Mouse (Mus musculus) forebrain, embryonic 13.5 days (tissue): ENCODE measurements around the gene 4931408C20Rik. TPM values are rescaled to one million over a fixed set of nuclear protein-coding genes. Genes with fewer than 3 reads are reported as not detected.

Experiments used
- ATAC-seq: fragments of 200-750 bp; cut with Nextera tagmentation; 2 replicates; pipeline ENCODE4 v1.8.0; 2017
- H3K27ac ChIP-seq: fragments of 300-500 bp; sonication (generic); 2 replicates; pipeline ENCODE4 v1.5.1; 2015; ENCODE audit warnings: inconsistent platforms, mild to moderate bottlenecking, moderate library complexity
- H3K27me3 ChIP-seq: fragments of 300-500 bp; sonication (generic); 2 replicates; pipeline ENCODE4 v1.6.1; 2015; ENCODE audit warnings: mild to moderate bottlenecking, inconsistent platforms
- H3K36me3 ChIP-seq: fragments of 300-500 bp; sonication (generic); 2 replicates; pipeline ENCODE4 v1.6.1; 2015; ENCODE audit warnings: mild to moderate bottlenecking, inconsistent platforms; ENCODE audit not compliant: poor library complexity, severe bottlenecking
- H3K4me1 ChIP-seq: fragments of 300-500 bp; sonication (generic); 2 replicates; pipeline ENCODE4 v1.6.1; 2015; ENCODE audit warnings: inconsistent platforms
- H3K4me2 ChIP-seq: fragments of 300-500 bp; sonication (generic); 2 replicates; pipeline ENCODE4 v1.6.1; 2015; ENCODE audit warnings: inconsistent platforms, mild to moderate bottlenecking, moderate library complexity
- H3K4me3 ChIP-seq: fragments of 300-500 bp; sonication (generic); 2 replicates; pipeline ENCODE4 v1.5.1; 2015; ENCODE audit warnings: mild to moderate bottlenecking, inconsistent platforms
- H3K9ac ChIP-seq: fragments of 300-500 bp; sonication (generic); 2 replicates; pipeline ENCODE4 v1.6.1; 2015; ENCODE audit warnings: mild to moderate bottlenecking, inconsistent platforms
- H3K9me3 ChIP-seq: fragments of 300-500 bp; sonication (generic); replicated peaks from 2 replicates; pipeline ENCODE4 v1.6.1; 2016; ENCODE audit warnings: inconsistent platforms
- WGBS: fragments of 180-500 bp; shearing (Covaris S2); methylation state at CpG from one replicate; pipeline ENCODE4 v1.1.7; 2015; 5-methylcytosine and 5-hydroxymethylcytosine counted together
- polyA plus RNA-seq: library from polyadenylated mRNA; unstranded; fragments of >200 nt; fragmentation: Nextera tagmentation; extraction: Ambion mirVana; gene quantifications from 2 replicates; pipeline ENCODE4 v1.2.1, GENCODE M21; 2015

The 4931408C20Rik gene
- polyA plus RNA-seq = not detected in 2 replicates

DNA sequence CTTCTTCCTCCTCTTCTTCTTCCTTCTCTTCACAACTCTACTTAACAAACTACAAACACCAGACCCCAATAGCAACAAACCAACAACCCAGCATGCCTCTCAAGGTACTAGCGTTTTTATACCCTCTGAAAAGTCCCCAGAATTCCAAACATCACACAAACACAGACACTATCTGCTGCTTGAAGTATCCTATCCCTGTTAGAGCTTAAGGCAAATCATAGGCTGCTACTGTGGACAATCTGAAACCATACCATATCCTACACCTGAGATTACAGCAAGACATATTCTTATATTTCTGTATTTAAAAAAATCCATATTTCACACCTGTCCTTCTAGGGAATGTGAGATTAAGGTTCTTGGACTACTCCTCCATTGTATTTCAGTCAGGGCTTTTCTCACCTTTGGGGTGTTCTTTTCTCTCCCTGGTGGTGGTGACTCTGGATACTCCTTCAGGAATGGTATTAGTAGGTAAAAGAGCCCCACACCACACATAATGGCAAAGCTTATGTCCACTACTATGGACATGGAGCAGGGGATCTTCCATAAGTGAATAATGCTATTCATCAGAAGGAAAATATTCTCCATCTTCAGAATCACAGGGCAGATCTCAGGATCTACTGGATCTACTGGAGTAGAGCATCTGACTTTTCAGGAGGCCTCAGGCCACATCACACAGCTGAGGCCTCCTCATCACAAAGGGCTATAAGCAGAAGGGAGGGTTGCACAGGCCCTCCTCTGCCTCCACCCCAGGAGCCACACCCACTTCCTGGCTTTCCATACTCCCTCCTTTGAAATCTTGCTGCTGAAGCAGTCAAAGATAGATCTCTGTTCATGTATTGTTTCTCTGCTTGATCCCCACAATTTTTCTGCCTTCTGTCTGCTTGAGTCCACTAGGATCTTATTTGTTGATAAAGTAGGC lies at the start of gene 4931408C20Rik:
TSS of gene 4931408C20Rik (minus strand) at position 619 of the 919 bp plus-strand sequence.
- no peak within 1 kb of the TSS for H3K9ac ChIP-seq
- H3K4me3 ChIP-seq = no peak within 1 kb of the TSS
- WGBS = 54% methylated on average over 1 of the region's 1 CpGs
- H3K36me3 ChIP-seq = no peaks in the 10 kb centered on the region
- no peaks in the 10 kb centered on the region for H3K9me3 ChIP-seq
- H3K4me1 ChIP-seq = no peaks in the 10 kb centered on the region
- ATAC-seq = peak; percentile 85
- H3K27me3 ChIP-seq = no peaks in the 10 kb centered on the region
- no peak within 1 kb of the TSS for H3K27ac ChIP-seq
- no peak within 1 kb of the TSS for H3K4me2 ChIP-seq

GRCm38 (mm10) chr1:26687926-26688325 lies 666 bp upstream of the 4931408C20Rik start:
- H3K27ac ChIP-seq = no peak overlapping the region
- no peak overlapping the region for H3K4me2 ChIP-seq
- H3K9ac ChIP-seq = no peak overlapping the region
- H3K4me3 ChIP-seq = no peak overlapping the region
- H3K4me1 ChIP-seq = no peaks in the 10 kb centered on the region
- H3K36me3 ChIP-seq = no peaks in the 10 kb centered on the region
- H3K27me3 ChIP-seq = no peaks in the 10 kb centered on the region
- WGBS = 71% methylated on average over 1 of the region's 1 CpGs
- no peaks in the 10 kb centered on the region for H3K9me3 ChIP-seq
- peak; percentile 79 for ATAC-seq

DNA sequence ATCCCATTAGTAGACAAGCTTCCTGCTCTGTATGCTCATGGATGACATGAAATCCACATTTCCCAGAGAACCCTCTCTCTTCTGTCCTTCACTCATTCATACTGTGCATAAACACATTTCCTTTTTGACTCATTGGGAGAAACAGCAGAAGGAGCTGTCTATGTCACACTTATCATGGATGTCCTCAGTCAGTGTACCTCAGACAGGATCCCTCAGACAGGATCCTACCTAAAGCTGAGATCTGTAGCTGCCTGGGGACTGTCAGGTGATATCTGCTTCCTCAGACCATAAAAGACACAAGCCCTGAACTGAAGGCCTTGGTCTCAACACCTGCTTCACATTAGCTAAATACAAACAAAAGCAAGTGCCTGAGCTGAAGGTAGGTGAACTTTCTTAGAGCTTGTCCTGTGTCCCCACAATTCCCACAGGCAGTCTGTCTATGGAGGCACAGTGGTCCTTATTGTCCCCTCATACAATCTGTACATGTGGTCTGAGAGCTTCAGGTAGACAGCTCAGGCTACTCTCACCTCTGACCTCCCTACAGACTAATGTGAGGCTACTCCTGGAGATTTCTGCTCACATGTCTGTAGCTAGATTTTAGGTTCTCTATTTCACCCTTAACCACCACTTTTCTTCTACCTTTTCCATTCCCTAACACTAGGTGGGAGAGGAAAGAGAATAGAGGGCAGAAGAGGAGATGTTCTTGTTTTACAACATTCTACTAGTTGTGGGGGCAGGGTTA lies 1.1 kb downstream of the 4931408C20Rik start:
- no peak overlapping the region for H3K27ac ChIP-seq

GRCm38 (mm10) chr1:26685383-26685782 lies 1.9 kb downstream of the 4931408C20Rik start:
- WGBS = 88% methylated on average over 3 of the region's 3 CpGs
- Histone ChIP-seq H3K4me2 (no peak overlapping the region), H3K4me1 (no peaks in the 10 kb centered on the region), H3K9ac (no peak overlapping the region), H3K36me3 (no peaks in the 10 kb centered on the region), H3K9me3 (no peaks in the 10 kb centered on the region), H3K4me3 (no peak overlapping the region), H3K27me3 (no peaks in the 10 kb centered on the region), H3K27ac (no peak overlapping the region)
- no peak for ATAC-seq

More for the DNA sequence above, 1.1 kb downstream of the 4931408C20Rik start:
- H3K36me3 ChIP-seq = no peaks in the 10 kb centered on the region
- no peak overlapping the region for H3K4me2 ChIP-seq
- no peaks in the 10 kb centered on the region for H3K9me3 ChIP-seq
- no peak overlapping the region for H3K9ac ChIP-seq
- no peaks in the 10 kb centered on the region for H3K27me3 ChIP-seq
- H3K4me1 ChIP-seq = no peaks in the 10 kb centered on the region
- no peak overlapping the region for H3K4me3 ChIP-seq
- peak; percentile 49; the same call in 1 of the 2 replicates for ATAC-seq

DNA sequence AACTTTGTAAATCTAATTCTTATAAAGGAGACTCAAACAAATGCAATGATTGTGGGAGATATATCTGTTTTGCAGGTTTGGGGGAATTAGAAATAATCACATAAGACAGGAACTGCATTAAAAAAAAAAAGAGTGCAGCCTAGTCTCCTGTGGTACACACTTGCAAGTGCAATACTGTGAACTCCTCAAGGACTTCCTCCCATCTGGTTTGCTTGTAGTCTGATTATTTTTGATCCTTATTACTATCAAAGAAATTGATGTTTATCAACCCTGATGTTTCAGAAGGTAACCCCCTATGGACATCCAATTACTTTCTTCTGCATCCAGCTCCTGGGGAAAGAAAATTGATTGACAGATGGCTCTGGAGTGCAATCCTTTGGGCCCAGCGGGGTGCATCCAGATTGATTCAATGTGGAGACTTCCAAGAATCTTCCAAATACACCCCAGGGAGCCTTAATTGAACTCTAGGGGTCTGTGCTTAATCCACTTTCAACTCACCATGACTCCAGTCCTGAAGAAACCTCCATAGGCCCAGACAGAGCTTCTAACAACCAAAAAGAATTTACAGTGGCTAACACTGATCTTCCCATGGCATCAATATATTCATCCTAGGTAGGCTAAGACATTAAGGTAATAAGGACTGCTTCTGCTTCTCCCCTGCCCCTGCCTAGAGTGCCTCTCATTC lies 37.4 kb downstream of the 4931408C20Rik start:
- WGBS = 37% methylated on average over 1 of the region's 1 CpGs
- no peak for ATAC-seq
- Histone ChIP-seq H3K27ac (no peak overlapping the region), H3K4me2 (no peak overlapping the region), H3K36me3 (no peaks in the 10 kb centered on the region), H3K9ac (no peak overlapping the region), H3K27me3 (no peaks in the 10 kb centered on the region), H3K4me3 (no peak overlapping the region), H3K9me3 (no peaks in the 10 kb centered on the region), H3K4me1 (no peaks in the 10 kb centered on the region)

DNA sequence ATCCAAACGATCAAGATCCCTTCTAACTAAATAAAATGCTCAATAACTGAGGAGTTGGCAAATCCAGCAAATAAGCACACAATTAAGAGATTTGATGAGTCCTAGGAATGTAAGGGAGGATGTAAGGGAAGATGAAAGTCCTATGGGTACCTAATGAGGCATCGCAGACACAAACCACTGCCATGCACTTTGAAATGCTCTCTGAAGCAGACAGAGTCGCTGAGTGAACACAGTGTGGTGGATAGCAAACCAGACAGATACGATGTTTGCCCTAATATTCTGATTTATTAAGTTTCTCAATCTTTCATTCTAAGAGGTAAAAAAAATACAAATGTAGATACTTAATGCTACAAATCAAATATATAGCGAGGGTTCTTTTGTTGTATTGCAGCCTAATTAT lies 51.2 kb downstream of the 4931408C20Rik start:
- no peak for ATAC-seq

More for the DNA sequence above, 51.2 kb downstream of the 4931408C20Rik start:
- Histone ChIP-seq H3K4me2 (no peak overlapping the region), H3K36me3 (no peaks in the 10 kb centered on the region), H3K27ac (no peak overlapping the region), H3K27me3 (no peaks in the 10 kb centered on the region), H3K9me3 (no peaks in the 10 kb centered on the region), H3K9ac (no peak overlapping the region), H3K4me1 (no peaks in the 10 kb centered on the region), H3K4me3 (no peak overlapping the region)
- WGBS = 85% methylated on average over 5 of the region's 5 CpGs
